Mouse (Mus musculus) heart, embryonic 16.5 days (tissue): ENCODE measurements around the gene Man1b1. TPM values are rescaled to one million over a fixed set of nuclear protein-coding genes. Genes with fewer than 3 reads are reported as not detected.
A peak's percentile ranks its signal among the peaks of the same experiment; 100 is the strongest.

Experiments used
- ATAC-seq: fragments of 200-750 bp; cut with Nextera tagmentation; replicated peaks from 2 replicates; pipeline ENCODE4 v1.8.0; 2017; ENCODE audit warnings: moderate number of reproducible peaks; ENCODE audit not compliant: insufficient read depth, low FRiP score; ENCODE audit errors: extremely low read depth
- H3K27ac ChIP-seq: fragments of 300-500 bp; sonication (generic); 2 replicates; pipeline ENCODE4 v1.5.1; 2014; ENCODE audit warnings: mild to moderate bottlenecking, low read length, control low read depth, moderate library complexity
- H3K27me3 ChIP-seq: fragments of 300-500 bp; sonication (generic); 2 replicates; pipeline ENCODE4 v1.6.1; 2014; ENCODE audit warnings: low read length, mixed read lengths; ENCODE audit not compliant: control insufficient read depth, insufficient read depth
- H3K36me3 ChIP-seq: fragments of 300-500 bp; sonication (generic); 2 replicates; pipeline ENCODE4 v1.6.1; 2014; ENCODE audit not compliant: control insufficient read depth, insufficient read depth
- H3K4me1 ChIP-seq: fragments of 300-500 bp; sonication (generic); 2 replicates; pipeline ENCODE4 v1.6.1; 2014; ENCODE audit warnings: low read length, mixed read lengths; ENCODE audit not compliant: control insufficient read depth, insufficient read depth
- H3K4me2 ChIP-seq: fragments of 300-500 bp; sonication (generic); 2 replicates; pipeline ENCODE4 v1.6.1; 2014; ENCODE audit warnings: low read depth, mild to moderate bottlenecking, control low read depth, low read length
- H3K4me3 ChIP-seq: fragments of 300-500 bp; sonication (generic); 2 replicates; pipeline ENCODE4 v1.5.1; 2014; ENCODE audit warnings: mild to moderate bottlenecking, control low read depth, low read length
- H3K9ac ChIP-seq: fragments of 300-500 bp; sonication (generic); 2 replicates; pipeline ENCODE4 v1.6.1; 2014; ENCODE audit warnings: low read length, control low read depth
- H3K9me3 ChIP-seq: fragments of 300-500 bp; sonication (generic); replicated peaks from 2 replicates; pipeline ENCODE4 v1.6.1; 2016; ENCODE audit warnings: low read length; ENCODE audit not compliant: control insufficient read depth
- WGBS: fragments of 180-500 bp; shearing (Covaris S2); extraction: QIAGEN DNeasy Blood & Tissue Kit; methylation state at CpG from one replicate; pipeline ENCODE4 v1.1.7; 2014; 5-methylcytosine and 5-hydroxymethylcytosine counted together
- polyA plus RNA-seq: library from polyadenylated mRNA; unstranded; fragments of >200 nt; fragmentation: Nextera tagmentation; extraction: Ambion mirVana; gene quantifications from 2 replicates; pipeline ENCODE4 v1.2.1, GENCODE M21; 2015

The Man1b1 gene
- polyA plus RNA-seq = 24.7 and 28.4 TPM in 2 replicates

GRCm38 (mm10) chr2:25332286-25333160 is at the start of gene Man1b1:
TSS of gene Man1b1 (plus strand) at chr2:25332338.
- WGBS = under 1% methylated on average over 78 of the region's 78 CpGs
- no peaks in the 10 kb centered on the region for H3K9me3 ChIP-seq
- peak within 1 kb of the TSS; percentile 98 for H3K4me2 ChIP-seq
- H3K4me1 ChIP-seq = peaks cover 15% of the 10 kb centered on the region
- no peaks in the 10 kb centered on the region for H3K27me3 ChIP-seq
- peaks cover 23% of the 10 kb centered on the region for H3K36me3 ChIP-seq
- H3K9ac ChIP-seq = peak within 1 kb of the TSS; percentile 97
- peak; percentile 99 for ATAC-seq
- H3K27ac ChIP-seq = peak within 1 kb of the TSS; percentile 91
- H3K4me3 ChIP-seq = peak within 1 kb of the TSS; percentile 96

GRCm38 (mm10) chr2:25285551-25285950 is 46.6 kb upstream of the Man1b1 start:
- Histone ChIP-seq H3K36me3 (peaks cover 41% of the 10 kb centered on the region), H3K27ac (no peak overlapping the region)
- WGBS = 86% methylated on average over 2 of the region's 2 CpGs

GRCm38 (mm10) chr2:25286314-25286713 is 45.8 kb upstream of the Man1b1 start:
- WGBS = 71% methylated on average over 1 of the region's 1 CpGs
- Histone ChIP-seq H3K9me3 (no peaks in the 10 kb centered on the region), H3K27ac (no peak overlapping the region; the same call in 1 of the 2 replicates), H3K27me3 (peaks cover 36% of the 10 kb centered on the region), H3K4me2 (no peak overlapping the region), H3K4me3 (no peak overlapping the region), H3K36me3 (peaks cover 33% of the 10 kb centered on the region), H3K9ac (no peak overlapping the region), H3K4me1 (peaks cover 11% of the 10 kb centered on the region; the same call in 1 of the 2 replicates)
- ATAC-seq = no peak

More at GRCm38 (mm10) chr2:25285551-25285950, 46.6 kb upstream of the Man1b1 start:
- H3K4me3 ChIP-seq = no peak overlapping the region
- H3K9me3 ChIP-seq = no peaks in the 10 kb centered on the region
- ATAC-seq = no peak
- H3K9ac ChIP-seq = no peak overlapping the region
- peaks cover 29% of the 10 kb centered on the region for H3K27me3 ChIP-seq
- peaks cover 8% of the 10 kb centered on the region; the same call in 1 of the 2 replicates for H3K4me1 ChIP-seq
- no peak overlapping the region for H3K4me2 ChIP-seq

GRCm38 (mm10) chr2:25286837-25287636 is 45.1 kb upstream of the Man1b1 start:
- Histone ChIP-seq H3K27ac (no peak overlapping the region), H3K27me3 (peaks cover 44% of the 10 kb centered on the region), H3K9ac (no peak overlapping the region), H3K36me3 (peaks cover 30% of the 10 kb centered on the region), H3K4me2 (no peak overlapping the region), H3K4me1 (peaks cover 11% of the 10 kb centered on the region), H3K4me3 (no peak overlapping the region), H3K9me3 (no peaks in the 10 kb centered on the region)
- 36% methylated on average over 7 of the region's 7 CpGs for WGBS
- 0 out of 2 replicates have a peak, but pooled peaks have one; percentile 28 for ATAC-seq

GRCm38 (mm10) chr2:25287927-25288649 is 44.0 kb upstream of the Man1b1 start, which contains the start of gene Tmem210:
TSS of gene Tmem210 (plus strand) at chr2:25288145.
- WGBS = 80% methylated on average over 6 of the region's 6 CpGs
- Histone ChIP-seq H3K4me1 (peaks cover 13% of the 10 kb centered on the region), H3K36me3 (peaks cover 22% of the 10 kb centered on the region), H3K9ac (no peak within 1 kb of the TSS), H3K4me3 (no peak within 1 kb of the TSS), H3K27ac (no peak within 1 kb of the TSS), H3K4me2 (no peak within 1 kb of the TSS), H3K27me3 (peaks cover 54% of the 10 kb centered on the region), H3K9me3 (no peaks in the 10 kb centered on the region)
- ATAC-seq = no peak

- Histone ChIP-seq H3K27ac (no peak overlapping the region), H3K4me3 (no peak overlapping the region), H3K9ac (no peak overlapping the region), H3K4me2 (no peak overlapping the region), H3K36me3 (peaks cover 17% of the 10 kb centered on the region), H3K27me3 (peaks cover 61% of the 10 kb centered on the region), H3K4me1 (peaks cover 13% of the 10 kb centered on the region), H3K9me3 (no peaks in the 10 kb centered on the region)
- 78% methylated on average over 7 of the region's 7 CpGs for WGBS
- no peak for ATAC-seq
These were observed 43.3 kb upstream of the Man1b1 start for GRCm38 (mm10) chr2:25288734-25289345.

- WGBS = 6% methylated on average over 11 of the region's 11 CpGs
- Histone ChIP-seq H3K27me3 (peaks cover 68% of the 10 kb centered on the region), H3K4me2 (peak within 1 kb of the TSS; percentile 49), H3K9me3 (no peaks in the 10 kb centered on the region), H3K4me1 (peaks cover 13% of the 10 kb centered on the region), H3K36me3 (peaks cover 12% of the 10 kb centered on the region), H3K4me3 (peak within 1 kb of the TSS; percentile 41), H3K27ac (no peak within 1 kb of the TSS), H3K9ac (no peak within 1 kb of the TSS)
- peak; percentile 41 for ATAC-seq
These were observed 42.5 kb upstream of the Man1b1 start, which contains the start of gene Lrrc26 for GRCm38 (mm10) chr2:25289651-25290050. TSS of gene Lrrc26 (plus strand) at chr2:25289915.

GRCm38 (mm10) chr2:25290101-25290815 is 41.9 kb upstream of the Man1b1 start:
- H3K36me3 ChIP-seq = peaks cover 6% of the 10 kb centered on the region
- H3K4me2 ChIP-seq = peak overlapping the region; percentile 49
- H3K27me3 ChIP-seq = peaks cover 73% of the 10 kb centered on the region
- peaks cover 13% of the 10 kb centered on the region for H3K4me1 ChIP-seq
- WGBS = 2% methylated on average over 54 of the region's 54 CpGs
- no peak overlapping the region for H3K27ac ChIP-seq
- peak overlapping the region; percentile 41 for H3K4me3 ChIP-seq
- no peak for ATAC-seq
- H3K9me3 ChIP-seq = no peaks in the 10 kb centered on the region
- H3K9ac ChIP-seq = no peak overlapping the region
